In genomic region chr7:29938856-29939255, GRCm38 (mm10) we compare ENCODE assay signal across 18 mouse cellular contexts. TPM values are rescaled to one million over a fixed set of nuclear protein-coding genes. Genes with fewer than 3 reads are reported as not detected.
A peak's percentile ranks its signal among the peaks of the same experiment; 100 is the strongest.
DNase-seq lines count a peak whose midpoint lies in the region; ATAC-seq lines count a peak whose summit lies in the region.
"Had no signal": no experiment of that assay in that cellular context is flagged by ENCODE, and none has a peak within 500 bp of the region (broad histone marks: within the 10 kb centered on the region; RNA-seq: fewer than 3 reads in every experiment).

No protein-coding gene starts in this region.

- 0 out of 2 replicates have a peak, but pooled peaks have one; percentile 23 for ATAC-seq in neutrophil, adult 5-6 weeks (ENCODE audit: extremely low read depth, insufficient number of reproducible peaks, low FRiP score, poor library complexity, severe bottlenecking)
- ATAC-seq in erythroblast, adult 5-6 weeks (replicated peaks; ENCODE audit: low FRiP score, poor library complexity, severe bottlenecking) = no peak
- ATAC-seq in megakaryocyte-erythroid progenitor cell, adult 5-6 weeks (replicated peaks; ENCODE audit: low FRiP score, low TSS enrichment, poor library complexity, severe bottlenecking) = no peak
- ATAC-seq: activated CD4-positive, CD25-positive, alpha-beta regulatory T cell, adult 4 months; forebrain, embryonic 14.5 days; forebrain, embryonic 16.5 days; Patski had no signal

- peak; percentile 40 to 46 for DNase-seq in spleen, postnatal 36 days (ENCODE audit: low spot score in 2 of 2)
- DNase-seq in spleen, adult 18-20 months = no peak
- peak; percentile 8 to 12 for DNase-seq in B cell, adult 2 months
- no peak for DNase-seq in cerebellum, adult 9-11 months
- DNase-seq: adrenal gland, adult 8-10 months; adrenal gland, postnatal 14 days; adrenal gland, postnatal 36 days; cerebellum, adult 18-20 months; cerebellum, adult 8-10 months; cerebellum, postnatal 10 days; cerebellum, postnatal 25 days had no signal

RNA-seq across cellular contexts. Expression of gene Zfp74, which starts 15.0 kb away (rescaled TPM):
- total RNA-seq in neutrophil, adult 5-6 weeks (2017) = 7.2 and 10.9 TPM in 2 replicates
- 2.3 and 2.7 TPM in 2 replicates for total RNA-seq in erythroblast, adult 5-6 weeks (2015; ENCODE audit: low replicate concordance)
- 1.4 and 1.7 TPM in 2 replicates for total RNA-seq in erythroblast, adult 5-6 weeks (2017; ENCODE audit: low replicate concordance)
- total RNA-seq in megakaryocyte-erythroid progenitor cell, adult 5-6 weeks (2014; fragmentation: Nextera tagmentation) = 9.1 and 10.6 TPM in 2 replicates
- 8.4 and 9.2 TPM in 2 replicates for total RNA-seq in megakaryocyte-erythroid progenitor cell, adult 5-6 weeks (2017)

RNA-seq across cellular contexts. Expression of gene Zfp383, which starts 30.8 kb away (rescaled TPM):
- 2.6 and 5.1 TPM in 2 replicates for total RNA-seq in neutrophil, adult 5-6 weeks (2017)
- total RNA-seq in erythroblast, adult 5-6 weeks (2015; ENCODE audit: low replicate concordance) = not detected in 2 replicates
- total RNA-seq in erythroblast, adult 5-6 weeks (2017; ENCODE audit: low replicate concordance) = not detected in 2 replicates
- total RNA-seq in megakaryocyte-erythroid progenitor cell, adult 5-6 weeks (2014; fragmentation: Nextera tagmentation) = 0.12 and 0.74 TPM in 2 replicates
- total RNA-seq in megakaryocyte-erythroid progenitor cell, adult 5-6 weeks (2017) = 1.5 and 2.4 TPM in 2 replicates

RNA-seq across cellular contexts. Expression of gene Zfp27, which starts 32.5 kb away (rescaled TPM):
- total RNA-seq in neutrophil, adult 5-6 weeks (2017) = 9.0 and 10.8 TPM in 2 replicates
- total RNA-seq in erythroblast, adult 5-6 weeks (2015; ENCODE audit: low replicate concordance) = 1.0 and 1.2 TPM in 2 replicates
- total RNA-seq in erythroblast, adult 5-6 weeks (2017; ENCODE audit: low replicate concordance) = 1.4 and 1.7 TPM in 2 replicates
- 7.2 and 8.0 TPM in 2 replicates for total RNA-seq in megakaryocyte-erythroid progenitor cell, adult 5-6 weeks (2014; fragmentation: Nextera tagmentation)
- total RNA-seq in megakaryocyte-erythroid progenitor cell, adult 5-6 weeks (2017) = 8.3 and 11.1 TPM in 2 replicates

RNA-seq across cellular contexts. Expression of gene Zfp568, which starts 44.9 kb away (rescaled TPM):
- total RNA-seq in neutrophil, adult 5-6 weeks (2017) = 10.7 and 18.5 TPM in 2 replicates
- 2.5 and 3.5 TPM in 2 replicates for total RNA-seq in erythroblast, adult 5-6 weeks (2015; ENCODE audit: low replicate concordance)
- total RNA-seq in erythroblast, adult 5-6 weeks (2017; ENCODE audit: low replicate concordance) = 3.0 and 4.2 TPM in 2 replicates
- total RNA-seq in megakaryocyte-erythroid progenitor cell, adult 5-6 weeks (2014; fragmentation: Nextera tagmentation) = 9.0 and 16.5 TPM in 2 replicates
- 25.7 and 26.1 TPM in 2 replicates for total RNA-seq in megakaryocyte-erythroid progenitor cell, adult 5-6 weeks (2017)

Comparison
In these comparisons a context has a peak if more than half of its experiments do, and no peak if none do; other contexts are left out.
1. DNase-seq: peak in spleen, postnatal 36 days (2 of 2) and B cell, adult 2 months (2 of 2); none in spleen, adult 18-20 months (0 of 2) and cerebellum, adult 9-11 months (single experiment).